Mouse (Mus musculus) forebrain, embryonic 11.5 days (tissue): Measurements from ENCODE around the gene Mindy3. TPM values are rescaled to one million over a fixed set of nuclear protein-coding genes. Genes with fewer than 3 reads are reported as not detected.

Source experiments
- ATAC-seq: fragments of 200-750 bp; cut with Nextera tagmentation; replicated peaks from 2 replicates; pipeline ENCODE4 v1.8.0; 2017; ENCODE audit warnings: moderate TSS enrichment; ENCODE audit not compliant: low FRiP score
- DNase-seq: peaks from one replicate; pipeline ENCODE4 v3.0.0-alpha.2; 2017; ENCODE audit warnings: low spot score
- H3K27ac ChIP-seq: fragments of 300-500 bp; sonication (generic); 2 replicates; pipeline ENCODE4 v1.5.1; 2014; ENCODE audit warnings: low read depth, low read length
- H3K27me3 ChIP-seq: fragments of 300-500 bp; sonication (generic); 2 replicates; pipeline ENCODE4 v1.6.1; 2014; ENCODE audit warnings: mild to moderate bottlenecking, low read length, mixed read lengths; ENCODE audit not compliant: control insufficient read depth, insufficient read depth
- H3K36me3 ChIP-seq: fragments of 300-500 bp; sonication (generic); 2 replicates; pipeline ENCODE4 v1.6.1; 2014; ENCODE audit warnings: mild to moderate bottlenecking, low read length, moderate library complexity, mixed read lengths; ENCODE audit not compliant: control insufficient read depth, insufficient read depth
- H3K4me1 ChIP-seq: fragments of 300-500 bp; sonication (generic); replicated peaks from 2 replicates; pipeline ENCODE4 v1.6.1; 2014; ENCODE audit warnings: low read length, mixed read lengths; ENCODE audit not compliant: control insufficient read depth, insufficient read depth
- H3K4me2 ChIP-seq: fragments of 300-500 bp; sonication (generic); 2 replicates; pipeline ENCODE4 v1.6.1; 2014; ENCODE audit warnings: low read depth, mild to moderate bottlenecking, low read length, moderate library complexity, mixed read lengths; ENCODE audit not compliant: severe bottlenecking
- H3K4me3 ChIP-seq: fragments of 300-500 bp; sonication (generic); 2 replicates; pipeline ENCODE4 v1.5.1; 2014; ENCODE audit warnings: low read depth, low read length
- H3K9ac ChIP-seq: fragments of 300-500 bp; sonication (generic); 2 replicates; pipeline ENCODE4 v1.6.1; 2014; ENCODE audit warnings: low read length
- H3K9me3 ChIP-seq: fragments of 300-500 bp; sonication (generic); 2 replicates; pipeline ENCODE4 v1.6.1; 2016; ENCODE audit warnings: low read length, mixed read lengths; ENCODE audit not compliant: control insufficient read depth
- WGBS: fragments of 180-500 bp; shearing (Covaris S2); extraction: QIAGEN DNeasy Blood & Tissue Kit; methylation state at CpG from one replicate; pipeline ENCODE4 v1.1.7; 2014; 5-methylcytosine and 5-hydroxymethylcytosine counted together
- polyA plus RNA-seq: library from polyadenylated mRNA; unstranded; fragments of >200 nt; fragmentation: Nextera tagmentation; extraction: Ambion mirVana; gene quantifications from 2 replicates; pipeline ENCODE4 v1.2.1, GENCODE M21; 2014

The Mindy3 gene
- polyA plus RNA-seq, 1 experiment from 2014 or later: 40.5 TPM

GRCm38 (mm10) chr2:12418534-12419261, 572 bp downstream of the Mindy3 start:
- no peaks in the 10 kb centered on the region; the same call in 1 of the 2 replicates for H3K4me1 ChIP-seq
- under 1% methylated on average over 40 of the region's 40 CpGs for WGBS
- peak overlapping the region; percentile 81 for H3K9ac ChIP-seq
- no peaks in the 10 kb centered on the region for H3K27me3 ChIP-seq
- ATAC-seq: peak; percentile 75
- peak overlapping the region; percentile 80 for H3K4me3 ChIP-seq
- DNase-seq: no peak
- H3K27ac ChIP-seq: no peak overlapping the region
- H3K9me3 ChIP-seq: no peaks in the 10 kb centered on the region
- H3K36me3 ChIP-seq: no peaks in the 10 kb centered on the region
- peak overlapping the region; percentile 91 for H3K4me2 ChIP-seq

- H3K4me3 ChIP-seq: peak overlapping the region; percentile 80
- peak overlapping the region; percentile 91 for H3K4me2 ChIP-seq
- peak overlapping the region; percentile 81 for H3K9ac ChIP-seq
- no peaks in the 10 kb centered on the region for H3K9me3 ChIP-seq
- H3K27ac ChIP-seq: no peak overlapping the region
- 51% methylated on average over 8 of the region's 8 CpGs for WGBS
- no peaks in the 10 kb centered on the region; the same call in 1 of the 2 replicates for H3K4me1 ChIP-seq
- no peaks in the 10 kb centered on the region for H3K36me3 ChIP-seq
- H3K27me3 ChIP-seq: no peaks in the 10 kb centered on the region
- DNase-seq: no peak
- ATAC-seq: no peak
Observed at GRCm38 (mm10) chr2:12418121-12418520, 1.1 kb downstream of the Mindy3 start.

GRCm38 (mm10) chr2:12412309-12412708, 7.0 kb downstream of the Mindy3 start:
- ATAC-seq (no peak), DNase-seq (no peak)
- Histone ChIP-seq H3K4me1 (no peaks in the 10 kb centered on the region), H3K36me3 (no peaks in the 10 kb centered on the region), H3K4me3 (no peak overlapping the region), H3K4me2 (no peak overlapping the region), H3K9ac (no peak overlapping the region), H3K27me3 (no peaks in the 10 kb centered on the region), H3K9me3 (no peaks in the 10 kb centered on the region), H3K27ac (no peak overlapping the region)
- WGBS: 91% methylated on average over 2 of the region's 2 CpGs

- Histone ChIP-seq H3K4me3 (no peak overlapping the region), H3K9ac (no peak overlapping the region), H3K4me2 (no peak overlapping the region), H3K27me3 (no peaks in the 10 kb centered on the region), H3K4me1 (no peaks in the 10 kb centered on the region), H3K27ac (no peak overlapping the region), H3K36me3 (no peaks in the 10 kb centered on the region), H3K9me3 (no peaks in the 10 kb centered on the region)
- WGBS: 80% methylated on average over 2 of the region's 2 CpGs
- no peak for ATAC-seq
- no peak for DNase-seq
Observed at GRCm38 (mm10) chr2:12411129-12411528, 8.1 kb downstream of the Mindy3 start.

- DNase-seq: no peak
- Histone ChIP-seq H3K4me3 (no peak overlapping the region), H3K9ac (no peak overlapping the region), H3K27ac (no peak overlapping the region), H3K36me3 (no peaks in the 10 kb centered on the region), H3K27me3 (no peaks in the 10 kb centered on the region), H3K4me2 (no peak overlapping the region), H3K9me3 (no peaks in the 10 kb centered on the region), H3K4me1 (no peaks in the 10 kb centered on the region)
- ATAC-seq: no peak
- WGBS: 95% methylated on average over 2 of the region's 2 CpGs
Observed at GRCm38 (mm10) chr2:12406737-12407136, 12.5 kb downstream of the Mindy3 start.

GRCm38 (mm10) chr2:12402469-12402868, 16.8 kb downstream of the Mindy3 start:
- Histone ChIP-seq H3K36me3 (no peaks in the 10 kb centered on the region), H3K27me3 (no peaks in the 10 kb centered on the region), H3K27ac (no peak overlapping the region), H3K9ac (no peak overlapping the region), H3K4me2 (no peak overlapping the region), H3K4me1 (no peaks in the 10 kb centered on the region), H3K9me3 (no peaks in the 10 kb centered on the region), H3K4me3 (no peak overlapping the region)
- WGBS: 84% methylated on average over 3 of the region's 3 CpGs
- ATAC-seq: no peak
- no peak for DNase-seq

GRCm38 (mm10) chr2:12401137-12401536, 18.1 kb downstream of the Mindy3 start:
- DNase-seq: no peak
- H3K9ac ChIP-seq: no peak overlapping the region
- H3K4me1 ChIP-seq: no peaks in the 10 kb centered on the region
- 90% methylated on average over 1 of the region's 1 CpGs for WGBS
- no peak for ATAC-seq
- no peaks in the 10 kb centered on the region for H3K9me3 ChIP-seq
- H3K27me3 ChIP-seq: no peaks in the 10 kb centered on the region
- no peaks in the 10 kb centered on the region for H3K36me3 ChIP-seq
- H3K27ac ChIP-seq: no peak overlapping the region
- H3K4me3 ChIP-seq: no peak overlapping the region
- H3K4me2 ChIP-seq: no peak overlapping the region

GRCm38 (mm10) chr2:12389028-12389427, 30.2 kb downstream of the Mindy3 start:
- DNase-seq: no peak
- H3K4me3 ChIP-seq: no peak overlapping the region
- H3K9me3 ChIP-seq: no peaks in the 10 kb centered on the region
- ATAC-seq: peak; percentile 77; the same call in 1 of the 2 replicates
- no peaks in the 10 kb centered on the region for H3K36me3 ChIP-seq
- H3K4me2 ChIP-seq: no peak overlapping the region
- no peaks in the 10 kb centered on the region for H3K27me3 ChIP-seq
- H3K9ac ChIP-seq: no peak overlapping the region
- H3K4me1 ChIP-seq: no peaks in the 10 kb centered on the region
- WGBS: 57% methylated on average over 1 of the region's 1 CpGs
- no peak overlapping the region for H3K27ac ChIP-seq

GRCm38 (mm10) chr2:12388569-12388968, 30.7 kb downstream of the Mindy3 start:
- DNase-seq: no peak
- Histone ChIP-seq H3K9ac (no peak overlapping the region), H3K9me3 (no peaks in the 10 kb centered on the region), H3K4me3 (no peak overlapping the region), H3K36me3 (no peaks in the 10 kb centered on the region), H3K4me1 (no peaks in the 10 kb centered on the region), H3K4me2 (no peak overlapping the region), H3K27ac (no peak overlapping the region), H3K27me3 (no peaks in the 10 kb centered on the region)
- whole genome bisulfite sequencing: 89% methylated on average over 4 of the region's 4 CpGs
- ATAC-seq: 0 out of 2 replicates have a peak, but pooled peaks have one; percentile 27
